Mouse (Mus musculus): ENCODE measurements around the gene Ptpn14. TPM values are rescaled to one million over a fixed set of nuclear protein-coding genes. Genes with fewer than 3 reads are reported as not detected.

Gene Ptpn14
- 13.0 and 17.5 TPM in 2 replicates for polyA plus RNA-seq (2012; rRNA removed; ENCODE audit: low replicate concordance)

GRCm38 (mm10) chr1:189727884-189728783 lies at the start of gene Ptpn14:
Ptpn14 (plus strand) TSS chr1:189728268.

GRCm38 (mm10) chr1:189687654-189688387 lies 40.2 kb upstream of the Ptpn14 start, which contains the start of gene Cenpf:
Cenpf (minus strand) TSS chr1:189688086.

GRCm38 (mm10) chr1:189921818-189922592 lies 193.9 kb downstream of the Ptpn14 start, which contains the start of gene Smyd2:
Smyd2 (minus strand) TSS chr1:189922363.

Other genes starting within 250 kb of the Ptpn14 start
- 0.43 and 0.50 TPM in 2 replicates for gene Cenpf, start 40.2 kb upstream of the Ptpn14 start, polyA plus RNA-seq (2012; rRNA removed; ENCODE audit: low replicate concordance)
- 35.8 and 78.3 TPM in 2 replicates for gene Smyd2, start 194.1 kb downstream of the Ptpn14 start, polyA plus RNA-seq (2012; rRNA removed; ENCODE audit: low replicate concordance)

Measured in mammary gland, adult 2 months (tissue).